Mouse (Mus musculus): ENCODE results near the gene U2surp.

The U2surp gene

GRCm38 (mm10) chr9:95450586-95450985 is 61.2 kb downstream of the U2surp start:
- no peaks in the 10 kb centered on the region for H3K36me3 ChIP-seq (ENCODE audit: control insufficient read depth, insufficient read depth, low read length, poor library complexity, severe bottlenecking)
- H3K27me3 ChIP-seq (ENCODE audit: control insufficient read depth, insufficient read depth, low read length, poor library complexity, severe bottlenecking): no peaks in the 10 kb centered on the region
- DNase-seq (ENCODE audit: low read depth, low spot score): no peak

GRCm38 (mm10) chr9:95442321-95442731 is 69.5 kb downstream of the U2surp start:
- no peak for DNase-seq (ENCODE audit: low read depth, low spot score)
- H3K27me3 ChIP-seq (ENCODE audit: control insufficient read depth, insufficient read depth, low read length, poor library complexity, severe bottlenecking): no peaks in the 10 kb centered on the region
- no peaks in the 10 kb centered on the region for H3K36me3 ChIP-seq (ENCODE audit: control insufficient read depth, insufficient read depth, low read length, poor library complexity, severe bottlenecking)

- Histone ChIP-seq H3K36me3 (ENCODE audit: control insufficient read depth, insufficient read depth, low read length, poor library complexity, severe bottlenecking) (no peaks in the 10 kb centered on the region), H3K27me3 (ENCODE audit: control insufficient read depth, insufficient read depth, low read length, poor library complexity, severe bottlenecking) (no peaks in the 10 kb centered on the region)
- no peak for DNase-seq (ENCODE audit: low read depth, low spot score)
Observed at GRCm38 (mm10) chr9:95437883-95438282, 73.9 kb downstream of the U2surp start.

GRCm38 (mm10) chr9:95436294-95436613 is 75.5 kb downstream of the U2surp start:
- Histone ChIP-seq H3K27me3 (ENCODE audit: control insufficient read depth, insufficient read depth, low read length, poor library complexity, severe bottlenecking) (no peaks in the 10 kb centered on the region), H3K36me3 (ENCODE audit: control insufficient read depth, insufficient read depth, low read length, poor library complexity, severe bottlenecking) (no peaks in the 10 kb centered on the region)
- no peak for DNase-seq (ENCODE audit: low read depth, low spot score)

GRCm38 (mm10) chr9:95435506-95436293 is 76.1 kb downstream of the U2surp start:
- H3K27me3 ChIP-seq (ENCODE audit: control insufficient read depth, insufficient read depth, low read length, poor library complexity, severe bottlenecking): no peaks in the 10 kb centered on the region
- DNase-seq (ENCODE audit: low read depth, low spot score): no peak

GRCm38 (mm10) chr9:95428277-95428676 is 83.5 kb downstream of the U2surp start:
- no peak for DNase-seq (ENCODE audit: low read depth, low spot score)
- Histone ChIP-seq H3K36me3 (ENCODE audit: control insufficient read depth, insufficient read depth, low read length, poor library complexity, severe bottlenecking) (no peaks in the 10 kb centered on the region), H3K27me3 (ENCODE audit: control insufficient read depth, insufficient read depth, low read length, poor library complexity, severe bottlenecking) (no peaks in the 10 kb centered on the region)

More at GRCm38 (mm10) chr9:95435506-95436293, 76.1 kb downstream of the U2surp start:
- no peaks in the 10 kb centered on the region for H3K36me3 ChIP-seq (ENCODE audit: control insufficient read depth, insufficient read depth, low read length, poor library complexity, severe bottlenecking)

- no peak for DNase-seq (ENCODE audit: low read depth, low spot score)
- Histone ChIP-seq H3K27me3 (ENCODE audit: control insufficient read depth, insufficient read depth, low read length, poor library complexity, severe bottlenecking) (no peaks in the 10 kb centered on the region), H3K36me3 (ENCODE audit: control insufficient read depth, insufficient read depth, low read length, poor library complexity, severe bottlenecking) (no peaks in the 10 kb centered on the region)
Observed at GRCm38 (mm10) chr9:95413911-95414310, 97.9 kb downstream of the U2surp start.

- no peak for DNase-seq (ENCODE audit: low read depth, low spot score)
- H3K27me3 ChIP-seq (ENCODE audit: control insufficient read depth, insufficient read depth, low read length, poor library complexity, severe bottlenecking): no peaks in the 10 kb centered on the region; the same call in 1 of the 2 replicates
- no peaks in the 10 kb centered on the region for H3K36me3 ChIP-seq (ENCODE audit: control insufficient read depth, insufficient read depth, low read length, poor library complexity, severe bottlenecking)
Observed at GRCm38 (mm10) chr9:95412047-95412446, 99.7 kb downstream of the U2surp start.

GRCm38 (mm10) chr9:95407586-95408220 is 104.1 kb downstream of the U2surp start:
- DNase-seq (ENCODE audit: low read depth, low spot score): no peak
- no peaks in the 10 kb centered on the region; the same call in 1 of the 2 replicates for H3K27me3 ChIP-seq (ENCODE audit: control insufficient read depth, insufficient read depth, low read length, poor library complexity, severe bottlenecking)
- H3K36me3 ChIP-seq (ENCODE audit: control insufficient read depth, insufficient read depth, low read length, poor library complexity, severe bottlenecking): no peaks in the 10 kb centered on the region

All from splenic B cell, adult 2 months (primary cell).